Mouse (Mus musculus): ENCODE results near the gene Zc3h10.

GRCm38 (mm10) chr10:128522351-128522750 lies 25.2 kb downstream of the Zc3h10 start:
- TF ChIP-seq CTCF (IDR thresholded peaks at IDR 0.05; ENCODE audit: low read depth) (no peak), EP300 (IDR thresholded peaks at IDR 0.05; ENCODE audit: low read depth) (no peak)
